Mouse (Mus musculus) cortical plate, adult 2 months (tissue): ENCODE results near the gene Tvp23a. TPM values are rescaled to one million over a fixed set of nuclear protein-coding genes. Genes with fewer than 3 reads are reported as not detected.

Experiments used
- H3K27ac ChIP-seq: fragments of 200-500 bp; 2 replicates; pipeline ENCODE4 v1.5.1; 2012; ENCODE audit warnings: low read length, control low read depth, inconsistent platforms; ENCODE audit not compliant: insufficient read depth
- H3K4me1 ChIP-seq: fragments of 200-500 bp; 2 replicates; pipeline ENCODE4 v1.6.1; 2011; ENCODE audit warnings: low read length; ENCODE audit not compliant: control insufficient read depth, insufficient read depth
- H3K4me3 ChIP-seq: fragments of 200-500 bp; 2 replicates; pipeline ENCODE4 v1.5.1; 2011; ENCODE audit warnings: mild to moderate bottlenecking, low read length, control low read depth; ENCODE audit not compliant: insufficient read depth
- CTCF ChIP-seq: fragments of 200-500 bp; IDR thresholded peaks from 2 replicates; pipeline ENCODE4 v1.5.1; 2011; ENCODE audit warnings: mild to moderate bottlenecking, control low read depth, low read length; ENCODE audit not compliant: insufficient read depth; ENCODE audit errors: extremely low read depth
- POLR2A ChIP-seq: fragments of 200-500 bp; IDR thresholded peaks from 2 replicates; pipeline ENCODE4 v1.6.1; 2011; ENCODE audit warnings: mild to moderate bottlenecking, low read length, control low read depth; ENCODE audit not compliant: insufficient read depth; ENCODE audit errors: extremely low read depth
- polyA plus RNA-seq: library from polyadenylated mRNA; depleted of rRNA; stranded (reverse); fragments of >200 nt; gene quantifications from 2 replicates; pipeline ENCODE4 v1.2.3, GENCODE M21; 2012

The Tvp23a gene
- polyA plus RNA-seq, 1 experiment = 30.5 TPM

DNA sequence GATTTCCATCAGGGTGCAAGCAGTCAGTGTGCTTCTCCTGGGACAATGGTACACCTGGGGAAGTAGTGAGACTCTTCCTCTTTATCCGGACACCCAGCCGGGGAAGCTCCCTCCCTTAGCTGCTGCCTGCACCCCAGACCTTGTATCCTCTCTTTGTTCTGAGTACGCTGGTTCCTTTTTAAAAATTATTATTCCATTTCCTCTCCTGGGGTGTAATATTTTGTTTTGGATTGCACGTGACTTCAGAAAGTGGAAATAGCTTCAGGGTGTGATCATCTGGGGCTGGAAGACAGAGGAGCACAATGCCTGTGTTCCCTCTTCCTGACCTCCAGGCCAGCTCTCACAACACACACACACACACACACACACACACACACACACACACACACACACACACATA is 35.2 kb upstream of the Tvp23a start:
- TF ChIP-seq POLR2A (no peak), CTCF (no peak)
- Histone ChIP-seq H3K27ac (no peak overlapping the region), H3K4me1 (no peaks in the 10 kb centered on the region), H3K4me3 (no peak overlapping the region)

DNA sequence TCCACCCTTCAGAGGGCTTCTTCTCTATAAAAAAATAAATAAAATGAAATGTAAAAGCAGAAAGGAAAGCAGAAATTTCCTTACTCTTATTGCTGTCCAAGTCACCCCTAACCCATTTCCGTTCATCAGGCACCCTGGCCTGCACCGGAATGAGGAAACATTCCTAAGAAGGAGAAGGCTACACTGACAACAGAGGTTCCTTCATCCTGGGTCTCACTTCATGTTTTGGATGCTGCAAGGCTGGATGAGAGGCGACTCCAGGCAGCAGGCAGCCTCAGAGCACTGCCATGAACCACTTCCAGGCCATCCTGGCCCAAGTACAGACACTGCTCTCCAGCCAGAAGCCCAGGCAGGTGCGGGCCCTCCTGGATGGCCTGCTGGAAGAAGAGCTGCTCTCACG is 32.7 kb upstream of the Tvp23a start, which contains the start of gene Ciita:
TSS of gene Ciita (plus strand) at position 203 of the 400 bp plus-strand sequence.
- Histone ChIP-seq H3K4me1 (no peaks in the 10 kb centered on the region), H3K4me3 (no peak within 1 kb of the TSS), H3K27ac (no peak within 1 kb of the TSS)
- TF ChIP-seq CTCF (no peak), POLR2A (no peak)

DNA sequence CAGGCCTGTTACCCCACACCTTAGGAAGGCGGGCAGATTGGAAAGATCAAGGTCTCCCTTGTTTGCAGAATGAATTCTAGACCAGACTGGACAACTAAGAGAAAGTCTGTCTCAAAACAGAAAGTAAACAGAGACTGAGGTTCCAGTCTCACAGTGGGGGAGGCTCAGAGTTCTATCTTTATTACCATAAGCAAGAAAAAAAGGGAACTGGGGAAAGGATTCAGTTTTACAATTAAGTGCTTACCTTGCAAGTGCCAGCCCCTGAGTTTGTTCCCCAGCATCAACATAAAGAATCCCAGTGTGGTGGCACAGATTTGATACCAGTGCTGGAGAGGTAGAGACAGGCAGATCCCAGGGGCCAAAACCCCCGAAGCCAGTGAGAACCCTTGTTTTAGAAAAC is 28.8 kb upstream of the Tvp23a start:
- no peak overlapping the region for H3K27ac ChIP-seq
- H3K4me1 ChIP-seq = no peaks in the 10 kb centered on the region
- TF ChIP-seq POLR2A (no peak), CTCF (no peak)
- no peak overlapping the region for H3K4me3 ChIP-seq

DNA sequence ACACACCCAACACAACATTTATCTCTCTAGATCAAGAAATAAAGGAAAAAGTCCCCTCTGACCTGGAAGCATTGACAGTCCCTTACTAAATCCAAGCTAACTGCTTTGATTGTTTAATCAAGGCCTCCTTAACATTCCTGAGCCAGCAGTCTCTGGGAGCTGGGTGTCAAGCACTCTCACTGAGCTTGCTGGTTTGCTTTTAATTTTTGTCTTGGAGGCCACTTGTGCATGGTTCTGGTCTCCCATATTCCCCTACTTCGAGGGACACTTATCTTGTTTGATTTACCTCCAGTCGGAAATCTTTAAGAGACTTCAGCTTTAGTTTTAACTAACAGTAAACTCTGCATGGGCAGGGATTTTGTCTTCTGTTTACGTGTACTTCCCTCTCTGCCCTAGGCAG is 27.8 kb upstream of the Tvp23a start:
- H3K27ac ChIP-seq = no peak overlapping the region
- TF ChIP-seq CTCF = no peak
- no peak for TF ChIP-seq POLR2A

DNA sequence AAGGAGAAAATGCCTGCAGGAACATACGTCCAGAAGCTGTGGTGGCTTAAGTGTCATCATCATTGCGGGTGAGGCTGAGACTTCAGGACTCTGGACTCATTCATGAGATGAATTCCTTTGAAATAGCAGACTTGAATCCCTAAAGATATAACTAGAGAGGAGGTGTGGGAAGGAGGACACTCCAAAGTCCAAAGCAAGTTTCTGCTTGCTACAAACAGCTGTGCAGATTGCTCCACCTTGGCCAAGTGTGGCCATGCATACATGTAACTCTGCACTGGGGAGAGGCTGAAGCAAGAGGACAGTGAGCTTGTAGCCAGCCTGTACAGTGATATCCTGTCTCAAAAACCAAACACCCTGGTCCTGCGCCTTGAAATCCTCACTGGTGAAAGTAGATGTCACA is 24.8 kb upstream of the Tvp23a start:
- TF ChIP-seq CTCF (no peak), POLR2A (no peak)
- H3K4me3 ChIP-seq = no peak overlapping the region

More for the DNA sequence above, 27.8 kb upstream of the Tvp23a start:
- Histone ChIP-seq H3K4me3 (no peak overlapping the region), H3K4me1 (no peaks in the 10 kb centered on the region)

DNA sequence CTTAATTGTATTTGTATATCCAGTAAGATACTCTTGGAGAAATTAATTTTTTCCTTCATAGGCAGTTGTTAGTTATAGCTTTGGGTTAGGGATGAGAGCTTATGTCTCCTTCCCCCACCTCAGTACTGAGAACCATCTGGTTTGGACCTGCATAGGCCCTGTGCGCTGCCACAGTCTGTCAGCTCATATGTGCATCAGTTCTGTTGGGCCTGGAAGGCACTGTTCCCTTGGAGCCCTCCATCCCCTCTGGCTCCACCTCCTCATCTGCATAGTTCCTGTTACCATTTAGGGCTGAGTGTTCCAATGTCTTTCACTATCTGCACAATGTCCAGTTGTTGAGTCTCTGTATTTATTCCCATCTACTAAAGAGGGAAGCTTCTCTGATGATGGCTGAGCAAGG is 21.0 kb upstream of the Tvp23a start:
- no peak for TF ChIP-seq CTCF
- Histone ChIP-seq H3K27ac (no peak overlapping the region), H3K4me3 (no peak overlapping the region), H3K4me1 (no peaks in the 10 kb centered on the region)

More for the DNA sequence above, 24.8 kb upstream of the Tvp23a start:
- no peaks in the 10 kb centered on the region for H3K4me1 ChIP-seq
- H3K27ac ChIP-seq = no peak overlapping the region

DNA sequence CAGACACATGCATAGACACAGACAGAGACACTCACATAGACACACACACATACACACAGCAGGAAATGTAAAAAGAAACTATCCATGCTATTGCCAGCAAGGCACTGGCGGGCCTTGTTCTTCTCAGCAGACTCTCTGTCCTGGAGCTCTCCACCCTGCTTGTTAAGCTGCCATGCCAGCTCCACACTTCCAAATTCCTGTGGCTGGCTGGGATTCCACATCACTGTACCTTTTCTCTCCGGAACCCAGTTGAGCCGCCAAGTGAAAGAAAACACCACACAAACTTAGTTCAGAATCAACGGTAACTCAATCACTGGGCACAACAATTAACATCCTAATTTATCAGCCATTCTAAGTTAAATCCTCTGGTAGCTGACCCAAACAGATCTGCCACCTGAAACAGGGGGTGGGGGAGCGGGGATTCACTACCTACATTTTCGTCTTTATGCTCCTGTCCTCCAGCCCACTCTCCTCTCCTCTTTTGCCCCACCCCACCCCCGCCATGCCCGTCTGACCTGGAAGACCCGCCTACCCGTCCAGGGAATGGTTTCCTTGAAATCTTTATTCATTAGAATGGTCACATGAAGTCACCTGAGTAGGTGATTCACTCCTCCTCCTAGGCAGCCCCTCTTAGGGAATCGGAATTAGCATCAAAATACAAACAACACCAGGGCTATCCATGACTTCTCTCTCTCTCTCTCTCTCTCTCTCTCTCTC is 20.4 kb upstream of the Tvp23a start:
- Histone ChIP-seq H3K4me1 (no peaks in the 10 kb centered on the region), H3K4me3 (no peak overlapping the region), H3K27ac (no peak overlapping the region)
- TF ChIP-seq CTCF (no peak), POLR2A (no peak)

DNA sequence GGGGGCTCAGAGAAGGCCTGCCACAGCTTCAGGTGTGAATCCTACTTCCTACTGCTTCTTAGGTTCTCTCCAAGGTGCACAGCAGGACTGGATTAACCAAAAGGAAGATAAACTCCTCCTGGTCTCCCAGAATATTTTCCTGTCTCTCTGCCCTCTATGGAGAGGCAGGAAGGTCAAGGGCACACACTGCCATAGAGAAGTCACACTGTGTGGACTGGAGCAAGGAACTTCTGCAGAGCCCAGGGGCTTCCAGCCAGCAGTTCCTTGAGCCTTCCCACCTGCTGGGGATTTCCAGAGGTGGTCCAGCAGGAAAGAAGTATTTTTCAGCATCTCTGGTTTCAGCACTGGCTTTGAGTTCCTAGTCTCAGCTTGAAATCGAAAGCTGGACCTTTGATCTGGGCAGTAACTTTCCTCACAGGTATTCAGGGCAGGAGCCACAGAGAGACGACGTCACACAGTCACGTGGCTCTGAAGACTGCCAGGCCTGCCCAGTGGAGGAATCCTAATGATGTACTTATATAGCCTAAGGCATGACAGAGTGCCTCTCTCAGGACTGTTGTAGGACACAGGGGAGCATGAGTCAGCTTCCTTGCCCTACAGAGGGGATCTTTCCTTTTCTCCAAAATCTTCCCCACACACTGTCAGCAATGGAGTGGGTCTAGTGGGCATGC is 18.0 kb upstream of the Tvp23a start:
- no peaks in the 10 kb centered on the region for H3K4me1 ChIP-seq
- H3K4me3 ChIP-seq = no peak overlapping the region
- no peak overlapping the region for H3K27ac ChIP-seq
- TF ChIP-seq CTCF (no peak), POLR2A (no peak)

DNA sequence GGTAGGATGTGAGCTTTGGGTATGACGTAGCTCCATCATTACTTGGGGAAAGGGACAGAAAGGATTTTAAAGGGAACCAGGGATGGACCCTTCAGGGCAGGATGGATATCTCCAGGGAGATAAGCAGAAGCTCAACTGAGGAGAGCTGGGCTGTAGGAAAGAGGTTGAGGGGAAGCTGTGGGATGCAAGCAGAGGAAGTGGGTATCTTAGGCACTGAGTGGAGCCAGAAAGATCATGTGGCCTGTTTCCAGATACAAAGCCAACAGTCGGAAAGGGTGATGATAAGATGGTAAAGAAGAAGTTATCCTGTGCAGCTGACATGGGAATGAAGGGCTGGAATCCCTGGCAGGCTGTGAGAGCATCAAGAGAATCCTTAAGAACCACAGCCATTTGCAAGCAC is 14.0 kb upstream of the Tvp23a start:
- H3K4me3 ChIP-seq = no peak overlapping the region
- no peaks in the 10 kb centered on the region for H3K4me1 ChIP-seq
- H3K27ac ChIP-seq = no peak overlapping the region
- TF ChIP-seq CTCF (no peak), POLR2A (no peak)

DNA sequence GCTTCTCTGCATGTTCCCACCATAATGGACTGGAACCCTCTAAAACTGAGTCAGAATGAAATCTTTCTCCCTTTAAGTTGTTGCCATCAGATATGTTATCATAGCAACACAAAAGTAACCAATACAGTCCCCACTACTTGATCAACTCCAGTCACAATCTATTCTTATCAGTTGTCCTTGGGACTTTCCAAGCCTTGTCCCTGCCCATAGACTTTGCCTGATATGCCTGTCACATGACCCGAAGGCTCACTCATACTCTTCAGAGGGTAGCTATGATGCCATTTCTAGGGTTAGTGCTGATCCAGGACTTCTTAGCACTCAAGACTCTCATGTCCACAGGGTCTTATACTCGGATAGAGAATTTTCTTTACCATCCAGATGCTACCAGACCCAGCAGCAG is 13.0 kb upstream of the Tvp23a start:
- Histone ChIP-seq H3K4me3 (no peak overlapping the region), H3K27ac (no peak overlapping the region), H3K4me1 (no peaks in the 10 kb centered on the region)
- no peak for TF ChIP-seq POLR2A
- no peak for TF ChIP-seq CTCF
